Mouse (Mus musculus): ENCODE results near the gene Fto. TPM values are rescaled to one million over a fixed set of nuclear protein-coding genes. Genes with fewer than 3 reads are reported as not detected.

The Fto gene
- polyA plus RNA-seq, 1 experiment from 2014 or later: 62.5 TPM

DNA sequence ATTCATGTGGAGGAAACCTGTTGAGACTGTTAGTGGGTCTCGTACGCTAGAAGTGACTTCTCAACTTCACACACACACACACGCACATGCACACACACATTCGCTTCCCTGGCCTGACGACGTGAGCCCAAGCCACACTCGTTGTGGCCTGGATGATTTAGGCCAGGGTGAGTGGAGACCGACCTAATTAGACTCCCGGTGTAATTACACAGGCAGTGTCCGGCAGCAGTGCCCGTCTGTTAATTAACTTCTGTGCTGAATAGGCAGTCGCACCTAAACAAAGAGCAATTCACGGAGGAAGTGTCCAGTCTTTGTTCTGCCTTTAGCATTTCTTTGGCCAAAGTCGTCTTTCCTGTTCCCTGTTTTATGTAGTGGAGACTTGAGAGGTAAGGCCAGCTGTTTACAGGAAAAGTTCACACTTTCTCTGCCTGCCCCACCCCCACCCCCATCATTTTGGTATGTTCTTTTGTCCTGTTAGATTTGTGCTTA, 286.1 kb downstream of the Fto start:
- Histone ChIP-seq H3K9ac (no peak overlapping the region), H3K27ac (no peak overlapping the region), H3K4me1 (no peaks in the 10 kb centered on the region), H3K9me3 (no peaks in the 10 kb centered on the region), H3K4me3 (replicated peaks) (no peak overlapping the region), H3K4me2 (no peak overlapping the region), H3K36me3 (no peaks in the 10 kb centered on the region), H3K27me3 (replicated peaks) (no peaks in the 10 kb centered on the region)
- ATAC-seq (ENCODE audit: insufficient read depth, low FRiP score, low read depth): no peak
- 73% methylated on average over 14 of the region's 14 CpGs for WGBS

DNA sequence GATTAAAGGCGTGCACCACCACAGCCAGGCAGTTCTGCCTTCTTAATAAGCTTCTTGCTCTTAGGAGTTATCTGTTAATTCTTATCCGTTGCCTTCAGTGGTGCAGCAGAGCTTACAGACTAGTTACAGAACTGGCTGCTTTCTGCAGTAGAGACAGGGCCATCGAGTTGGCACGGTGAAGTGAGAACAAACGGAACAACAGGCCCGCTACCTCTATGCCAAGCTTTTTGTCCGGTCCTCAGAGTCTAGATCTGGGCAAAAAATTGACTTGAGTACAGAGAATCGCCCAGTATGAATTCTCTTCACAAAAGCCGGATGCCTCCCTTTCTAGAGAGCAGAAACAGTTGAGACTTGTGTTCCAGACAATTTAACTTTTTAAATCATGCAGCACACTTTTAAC, 290.4 kb downstream of the Fto start:
- Histone ChIP-seq H3K9me3 (no peaks in the 10 kb centered on the region), H3K4me2 (no peak overlapping the region), H3K36me3 (no peaks in the 10 kb centered on the region), H3K27me3 (replicated peaks) (no peaks in the 10 kb centered on the region), H3K4me1 (no peaks in the 10 kb centered on the region), H3K4me3 (replicated peaks) (no peak overlapping the region), H3K9ac (no peak overlapping the region), H3K27ac (no peak overlapping the region)
- no peak for ATAC-seq (ENCODE audit: insufficient read depth, low FRiP score, low read depth)
- 92% methylated on average over 9 of the region's 9 CpGs for WGBS

GRCm38 (mm10) chr8:91605901-91606300, 292.6 kb downstream of the Fto start:
- no peak overlapping the region for H3K27ac ChIP-seq
- no peak overlapping the region for H3K4me3 ChIP-seq (replicated peaks)
- H3K9ac ChIP-seq: no peak overlapping the region
- H3K36me3 ChIP-seq: no peaks in the 10 kb centered on the region
- H3K27me3 ChIP-seq (replicated peaks): no peaks in the 10 kb centered on the region
- 79% methylated on average over 8 of the region's 8 CpGs for WGBS
- no peaks in the 10 kb centered on the region for H3K9me3 ChIP-seq
- no peak overlapping the region for H3K4me2 ChIP-seq
- H3K4me1 ChIP-seq: no peaks in the 10 kb centered on the region
- ATAC-seq (ENCODE audit: insufficient read depth, low FRiP score, low read depth): no peak

DNA sequence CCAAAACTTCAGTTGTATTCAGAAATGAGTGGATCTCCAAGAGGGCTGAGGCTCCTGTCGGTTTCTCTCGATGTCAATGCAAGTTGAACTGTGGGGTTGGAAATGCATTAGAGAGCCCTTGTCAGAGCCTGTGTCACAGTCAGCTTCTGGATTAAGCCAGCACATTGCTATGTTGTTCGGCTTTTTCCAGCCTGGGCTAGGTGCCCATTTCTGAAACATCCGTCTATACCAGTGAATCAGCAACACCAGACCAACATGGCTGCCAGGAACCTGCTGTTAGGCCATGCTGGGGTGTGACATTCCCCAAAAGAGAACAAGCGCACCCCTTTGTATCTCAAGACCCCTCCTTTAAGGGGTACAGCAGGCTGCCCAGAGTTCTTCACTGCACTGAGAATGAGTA, 293.8 kb downstream of the Fto start:
- Histone ChIP-seq H3K9me3 (no peaks in the 10 kb centered on the region), H3K4me3 (replicated peaks) (no peak overlapping the region), H3K36me3 (no peaks in the 10 kb centered on the region), H3K9ac (no peak overlapping the region), H3K4me1 (no peaks in the 10 kb centered on the region), H3K27ac (no peak overlapping the region), H3K27me3 (replicated peaks) (no peaks in the 10 kb centered on the region), H3K4me2 (no peak overlapping the region)
- 83% methylated on average over 5 of the region's 5 CpGs for whole genome bisulfite sequencing
- ATAC-seq (ENCODE audit: insufficient read depth, low FRiP score, low read depth): no peak

DNA sequence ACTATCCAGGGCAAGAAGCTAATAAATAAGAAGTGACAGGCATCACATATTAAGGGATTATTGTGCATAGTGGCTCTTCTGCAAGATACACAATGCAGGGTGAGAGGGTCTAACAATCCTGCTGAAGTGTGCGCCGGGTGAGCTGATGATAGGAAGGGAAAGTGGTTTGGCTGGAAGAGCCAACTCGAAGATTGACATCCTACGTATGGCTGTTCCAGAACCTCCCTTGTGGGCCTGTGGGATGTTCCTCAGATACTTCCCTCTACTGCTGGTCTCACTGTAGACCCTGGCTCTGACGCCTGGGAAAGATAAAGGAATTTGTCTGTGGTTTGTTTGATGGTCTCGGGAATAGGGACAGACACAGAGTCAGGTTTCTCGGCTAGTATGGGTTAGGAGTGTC, 297.9 kb downstream of the Fto start:
- H3K4me3 ChIP-seq (replicated peaks): no peak overlapping the region
- no peaks in the 10 kb centered on the region for H3K9me3 ChIP-seq
- ATAC-seq (ENCODE audit: insufficient read depth, low FRiP score, low read depth): no peak
- H3K36me3 ChIP-seq: no peaks in the 10 kb centered on the region
- no peaks in the 10 kb centered on the region for H3K27me3 ChIP-seq (replicated peaks)
- no peak overlapping the region for H3K27ac ChIP-seq
- no peak overlapping the region for H3K4me2 ChIP-seq
- no peak overlapping the region for H3K9ac ChIP-seq
- H3K4me1 ChIP-seq: no peaks in the 10 kb centered on the region
- 54% methylated on average over 7 of the region's 7 CpGs for WGBS

- ATAC-seq (ENCODE audit: insufficient read depth, low FRiP score, low read depth): no peak
- H3K4me1 ChIP-seq: no peaks in the 10 kb centered on the region
- WGBS: 79% methylated on average over 14 of the region's 14 CpGs
Observed at GRCm38 (mm10) chr8:91611723-91612362, 298.5 kb downstream of the Fto start.

DNA sequence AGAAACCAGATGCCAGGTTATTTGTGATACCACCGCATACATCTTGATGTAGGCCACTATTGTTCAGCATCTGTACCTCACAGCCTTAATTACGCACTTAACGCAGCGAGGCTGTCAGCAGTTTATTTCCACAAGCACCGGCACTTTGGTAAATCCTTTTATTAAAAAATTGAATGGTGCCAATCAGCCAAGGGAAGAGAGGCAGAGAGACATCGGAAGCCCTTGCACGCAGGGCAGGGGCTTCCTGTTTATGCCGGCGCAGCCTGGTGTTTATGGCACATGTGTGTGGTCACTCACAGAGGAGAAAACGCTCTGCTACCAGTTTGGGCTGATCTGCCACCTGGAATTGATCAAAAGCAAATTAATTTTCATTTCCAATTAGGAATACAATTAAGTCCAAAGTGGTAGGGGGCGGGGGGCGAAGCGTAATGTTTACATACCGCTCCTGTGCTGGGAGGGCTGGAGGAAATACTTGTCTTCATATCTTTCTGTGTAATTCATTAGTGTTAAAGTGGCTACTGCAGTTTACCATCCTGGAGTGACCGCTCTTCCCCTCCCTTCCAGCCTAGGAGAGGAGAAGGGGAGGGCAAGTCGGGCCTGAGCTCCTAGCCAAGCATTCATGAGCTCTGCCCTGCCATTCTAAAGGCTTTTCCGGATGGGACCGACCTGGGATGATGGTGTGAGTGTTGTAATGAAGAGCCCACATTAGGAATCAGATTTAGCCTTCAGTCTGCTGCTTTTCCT, 299.2 kb downstream of the Fto start:
- Histone ChIP-seq H3K4me2 (no peak overlapping the region), H3K4me3 (replicated peaks) (no peak overlapping the region), H3K27me3 (replicated peaks) (no peaks in the 10 kb centered on the region), H3K4me1 (no peaks in the 10 kb centered on the region), H3K36me3 (no peaks in the 10 kb centered on the region), H3K27ac (no peak overlapping the region), H3K9me3 (no peaks in the 10 kb centered on the region), H3K9ac (no peak overlapping the region)
- no peak for ATAC-seq (ENCODE audit: insufficient read depth, low FRiP score, low read depth)
- WGBS: 53% methylated on average over 18 of the region's 18 CpGs

More at GRCm38 (mm10) chr8:91611723-91612362, 298.5 kb downstream of the Fto start:
- Histone ChIP-seq H3K9ac (no peak overlapping the region), H3K36me3 (no peaks in the 10 kb centered on the region), H3K9me3 (no peaks in the 10 kb centered on the region), H3K27me3 (replicated peaks) (no peaks in the 10 kb centered on the region), H3K4me2 (no peak overlapping the region), H3K27ac (no peak overlapping the region), H3K4me3 (replicated peaks) (no peak overlapping the region)

- ATAC-seq (ENCODE audit: insufficient read depth, low FRiP score, low read depth): no peak
- Histone ChIP-seq H3K9ac (no peak overlapping the region), H3K4me2 (no peak overlapping the region), H3K4me1 (no peaks in the 10 kb centered on the region), H3K27me3 (replicated peaks) (no peaks in the 10 kb centered on the region), H3K9me3 (no peaks in the 10 kb centered on the region), H3K36me3 (no peaks in the 10 kb centered on the region), H3K27ac (no peak overlapping the region), H3K4me3 (replicated peaks) (no peak overlapping the region)
- 52% methylated on average over 9 of the region's 9 CpGs for WGBS
Observed at GRCm38 (mm10) chr8:91613603-91614002, 300.3 kb downstream of the Fto start.

GRCm38 (mm10) chr8:91615196-91615595, 301.9 kb downstream of the Fto start:
- H3K36me3 ChIP-seq: no peaks in the 10 kb centered on the region
- WGBS: 93% methylated on average over 8 of the region's 8 CpGs
- H3K27me3 ChIP-seq (replicated peaks): no peaks in the 10 kb centered on the region
- no peaks in the 10 kb centered on the region for H3K4me1 ChIP-seq
- H3K9me3 ChIP-seq: no peaks in the 10 kb centered on the region
- no peak for ATAC-seq (ENCODE audit: insufficient read depth, low FRiP score, low read depth)
- no peak overlapping the region for H3K27ac ChIP-seq
- no peak overlapping the region for H3K4me2 ChIP-seq
- H3K4me3 ChIP-seq (replicated peaks): no peak overlapping the region
- H3K9ac ChIP-seq: no peak overlapping the region

- Histone ChIP-seq H3K4me3 (replicated peaks) (no peak overlapping the region), H3K27ac (no peak overlapping the region), H3K27me3 (replicated peaks) (no peaks in the 10 kb centered on the region), H3K4me1 (no peaks in the 10 kb centered on the region), H3K36me3 (no peaks in the 10 kb centered on the region), H3K9ac (no peak overlapping the region), H3K9me3 (no peaks in the 10 kb centered on the region), H3K4me2 (no peak overlapping the region)
- ATAC-seq (ENCODE audit: insufficient read depth, low FRiP score, low read depth): no peak
- WGBS: 82% methylated on average over 11 of the region's 11 CpGs
Observed at GRCm38 (mm10) chr8:91615781-91616683, 302.7 kb downstream of the Fto start.

DNA sequence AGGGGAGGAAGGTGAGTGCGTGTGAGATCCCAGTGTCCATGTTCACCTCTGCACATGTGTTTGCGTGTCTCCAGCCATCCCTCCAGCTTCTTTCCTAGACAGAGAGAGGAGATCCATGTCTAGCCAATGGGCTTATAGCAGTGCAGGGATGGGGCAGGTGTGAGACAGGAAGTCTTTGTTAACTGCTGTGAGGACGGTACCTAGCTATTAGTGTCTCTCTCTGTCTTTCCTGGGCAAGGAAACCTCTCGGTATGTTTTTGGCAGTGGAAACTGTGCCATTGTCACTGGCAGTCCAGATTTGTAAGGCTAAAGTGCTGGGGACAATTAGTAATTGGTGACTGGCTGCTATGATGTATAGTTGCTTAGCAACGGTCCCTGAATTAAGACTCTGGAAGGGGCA, 304.4 kb downstream of the Fto start:
- Histone ChIP-seq H3K4me2 (no peak overlapping the region), H3K4me1 (peaks cover 3% of the 10 kb centered on the region; the same call in 1 of the 2 replicates), H3K4me3 (replicated peaks) (no peak overlapping the region), H3K9me3 (no peaks in the 10 kb centered on the region), H3K27me3 (replicated peaks) (no peaks in the 10 kb centered on the region), H3K9ac (no peak overlapping the region), H3K27ac (no peak overlapping the region), H3K36me3 (no peaks in the 10 kb centered on the region)
- 76% methylated on average over 5 of the region's 5 CpGs for WGBS
- no peak for ATAC-seq (ENCODE audit: insufficient read depth, low FRiP score, low read depth)

DNA sequence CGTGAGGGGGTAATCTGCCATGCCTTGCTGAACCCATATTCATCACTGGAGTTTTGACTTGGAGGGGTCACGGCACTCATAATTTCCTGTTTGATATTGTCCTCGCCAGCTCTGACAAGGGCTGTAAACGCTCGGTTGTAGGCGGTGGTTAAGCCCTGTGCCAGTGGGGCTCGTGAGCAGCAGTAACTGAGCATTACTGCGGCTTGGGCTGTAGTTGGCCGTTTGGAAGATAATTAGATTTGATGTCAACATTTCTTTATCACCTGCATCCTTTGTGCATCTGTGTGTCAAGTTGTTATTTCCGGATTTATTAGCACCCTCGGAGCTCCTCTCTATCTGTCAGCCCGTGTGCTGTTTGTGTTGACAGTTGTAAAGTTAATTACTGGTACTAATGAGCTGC, 309.4 kb downstream of the Fto start:
- Histone ChIP-seq H3K4me3 (replicated peaks) (no peak overlapping the region), H3K4me1 (peaks cover 6% of the 10 kb centered on the region; the same call in 1 of the 2 replicates), H3K9me3 (no peaks in the 10 kb centered on the region), H3K9ac (no peak overlapping the region), H3K27me3 (replicated peaks) (no peaks in the 10 kb centered on the region), H3K36me3 (no peaks in the 10 kb centered on the region), H3K27ac (no peak overlapping the region), H3K4me2 (no peak overlapping the region)
- WGBS: 48% methylated on average over 12 of the region's 12 CpGs
- ATAC-seq (ENCODE audit: insufficient read depth, low FRiP score, low read depth): no peak

All from stomach, embryonic 15.5 days (tissue).